Mouse (Mus musculus): ENCODE results near the gene Hoxc5. TPM values are rescaled to one million over a fixed set of nuclear protein-coding genes. Genes with fewer than 3 reads are reported as not detected.

Gene Hoxc5
- polyA plus RNA-seq, 1 experiment from 2014 or later = 17.5 TPM

- no peak for ATAC-seq (ENCODE audit: insufficient read depth, low FRiP score)
- Histone ChIP-seq H3K4me2 (ENCODE audit: low read depth, low read length) (no peak overlapping the region), H3K9ac (ENCODE audit: low read length) (no peak overlapping the region), H3K4me3 (replicated peaks; ENCODE audit: low read length) (no peak overlapping the region), H3K9me3 (replicated peaks; ENCODE audit: control insufficient read depth, low read length) (no peaks in the 10 kb centered on the region), H3K27me3 (ENCODE audit: control insufficient read depth, insufficient read depth, low read length) (peaks cover 93% of the 10 kb centered on the region), H3K27ac (ENCODE audit: low read length) (no peak overlapping the region), H3K4me1 (ENCODE audit: control insufficient read depth, insufficient read depth, low read length) (no peaks in the 10 kb centered on the region), H3K36me3 (ENCODE audit: control insufficient read depth, insufficient read depth, low read length) (no peaks in the 10 kb centered on the region)
- 3% methylated on average over 5 of the region's 5 CpGs for WGBS
Measured at GRCm38 (mm10) chr15:102943468-102943813, 23.8 kb upstream of the Hoxc5 start.

GRCm38 (mm10) chr15:102945185-102946077 is 21.8 kb upstream of the Hoxc5 start:
- Histone ChIP-seq H3K9me3 (replicated peaks; ENCODE audit: control insufficient read depth, low read length) (no peaks in the 10 kb centered on the region), H3K4me1 (ENCODE audit: control insufficient read depth, insufficient read depth, low read length) (no peaks in the 10 kb centered on the region), H3K27ac (ENCODE audit: low read length) (no peak overlapping the region), H3K4me2 (ENCODE audit: low read depth, low read length) (no peak overlapping the region), H3K36me3 (ENCODE audit: control insufficient read depth, insufficient read depth, low read length) (no peaks in the 10 kb centered on the region), H3K4me3 (replicated peaks; ENCODE audit: low read length) (no peak overlapping the region), H3K27me3 (ENCODE audit: control insufficient read depth, insufficient read depth, low read length) (peaks cover 91% of the 10 kb centered on the region), H3K9ac (ENCODE audit: low read length) (no peak overlapping the region)
- WGBS = 12% methylated on average over 22 of the region's 22 CpGs
- no peak for ATAC-seq (ENCODE audit: insufficient read depth, low FRiP score)

- H3K4me1 ChIP-seq (ENCODE audit: control insufficient read depth, insufficient read depth, low read length) = no peaks in the 10 kb centered on the region
- no peak overlapping the region for H3K4me3 ChIP-seq (replicated peaks; ENCODE audit: low read length)
- no peak overlapping the region for H3K27ac ChIP-seq (ENCODE audit: low read length)
- ATAC-seq (ENCODE audit: insufficient read depth, low FRiP score) = no peak
- WGBS = 1% methylated on average over 9 of the region's 9 CpGs
- no peak overlapping the region for H3K9ac ChIP-seq (ENCODE audit: low read length)
- H3K4me2 ChIP-seq (ENCODE audit: low read depth, low read length) = no peak overlapping the region
- peaks cover 90% of the 10 kb centered on the region for H3K27me3 ChIP-seq (ENCODE audit: control insufficient read depth, insufficient read depth, low read length)
- H3K36me3 ChIP-seq (ENCODE audit: control insufficient read depth, insufficient read depth, low read length) = no peaks in the 10 kb centered on the region
- no peaks in the 10 kb centered on the region for H3K9me3 ChIP-seq (replicated peaks; ENCODE audit: control insufficient read depth, low read length)
Measured at GRCm38 (mm10) chr15:102947276-102947675, 20.0 kb upstream of the Hoxc5 start.

- H3K36me3 ChIP-seq (ENCODE audit: control insufficient read depth, insufficient read depth, low read length) = no peaks in the 10 kb centered on the region
- no peak for ATAC-seq (ENCODE audit: insufficient read depth, low FRiP score)
- no peak overlapping the region for H3K27ac ChIP-seq (ENCODE audit: low read length)
- no peak overlapping the region for H3K9ac ChIP-seq (ENCODE audit: low read length)
- no peaks in the 10 kb centered on the region for H3K4me1 ChIP-seq (ENCODE audit: control insufficient read depth, insufficient read depth, low read length)
- H3K27me3 ChIP-seq (ENCODE audit: control insufficient read depth, insufficient read depth, low read length) = peaks cover 90% of the 10 kb centered on the region
- no peaks in the 10 kb centered on the region for H3K9me3 ChIP-seq (replicated peaks; ENCODE audit: control insufficient read depth, low read length)
- 19% methylated on average over 2 of the region's 2 CpGs for WGBS
- H3K4me2 ChIP-seq (ENCODE audit: low read depth, low read length) = no peak overlapping the region
- H3K4me3 ChIP-seq (replicated peaks; ENCODE audit: low read length) = no peak overlapping the region
Measured at GRCm38 (mm10) chr15:102948842-102949241, 18.4 kb upstream of the Hoxc5 start.

GRCm38 (mm10) chr15:102949696-102950095 is 17.5 kb upstream of the Hoxc5 start:
- no peak overlapping the region for H3K4me3 ChIP-seq (replicated peaks; ENCODE audit: low read length)
- no peak overlapping the region for H3K27ac ChIP-seq (ENCODE audit: low read length)
- H3K4me2 ChIP-seq (ENCODE audit: low read depth, low read length) = no peak overlapping the region
- peaks cover 94% of the 10 kb centered on the region for H3K27me3 ChIP-seq (ENCODE audit: control insufficient read depth, insufficient read depth, low read length)
- H3K9ac ChIP-seq (ENCODE audit: low read length) = no peak overlapping the region
- 2% methylated on average over 20 of the region's 20 CpGs for WGBS
- H3K36me3 ChIP-seq (ENCODE audit: control insufficient read depth, insufficient read depth, low read length) = no peaks in the 10 kb centered on the region
- no peaks in the 10 kb centered on the region for H3K9me3 ChIP-seq (replicated peaks; ENCODE audit: control insufficient read depth, low read length)
- no peaks in the 10 kb centered on the region for H3K4me1 ChIP-seq (ENCODE audit: control insufficient read depth, insufficient read depth, low read length)
- ATAC-seq (ENCODE audit: insufficient read depth, low FRiP score) = no peak

GRCm38 (mm10) chr15:102950877-102951276 is 16.4 kb upstream of the Hoxc5 start:
- no peaks in the 10 kb centered on the region for H3K9me3 ChIP-seq (replicated peaks; ENCODE audit: control insufficient read depth, low read length)
- H3K4me3 ChIP-seq (replicated peaks; ENCODE audit: low read length) = no peak overlapping the region
- H3K36me3 ChIP-seq (ENCODE audit: control insufficient read depth, insufficient read depth, low read length) = no peaks in the 10 kb centered on the region
- H3K9ac ChIP-seq (ENCODE audit: low read length) = no peak overlapping the region
- H3K27me3 ChIP-seq (ENCODE audit: control insufficient read depth, insufficient read depth, low read length) = peaks cover 95% of the 10 kb centered on the region
- no peak overlapping the region for H3K4me2 ChIP-seq (ENCODE audit: low read depth, low read length)
- no peaks in the 10 kb centered on the region for H3K4me1 ChIP-seq (ENCODE audit: control insufficient read depth, insufficient read depth, low read length)
- WGBS = 12% methylated on average over 2 of the region's 2 CpGs
- no peak overlapping the region for H3K27ac ChIP-seq (ENCODE audit: low read length)
- ATAC-seq (ENCODE audit: insufficient read depth, low FRiP score) = no peak

- Histone ChIP-seq H3K27me3 (ENCODE audit: control insufficient read depth, insufficient read depth, low read length) (peaks cover 95% of the 10 kb centered on the region), H3K9ac (ENCODE audit: low read length) (no peak overlapping the region), H3K4me1 (ENCODE audit: control insufficient read depth, insufficient read depth, low read length) (no peaks in the 10 kb centered on the region), H3K36me3 (ENCODE audit: control insufficient read depth, insufficient read depth, low read length) (no peaks in the 10 kb centered on the region), H3K4me3 (replicated peaks; ENCODE audit: low read length) (no peak overlapping the region), H3K4me2 (ENCODE audit: low read depth, low read length) (no peak overlapping the region), H3K27ac (ENCODE audit: low read length) (no peak overlapping the region), H3K9me3 (replicated peaks; ENCODE audit: control insufficient read depth, low read length) (no peaks in the 10 kb centered on the region)
- 6% methylated on average over 6 of the region's 6 CpGs for WGBS
- ATAC-seq (ENCODE audit: insufficient read depth, low FRiP score) = no peak
Measured at GRCm38 (mm10) chr15:102953561-102953960, 13.7 kb upstream of the Hoxc5 start.

GRCm38 (mm10) chr15:102954192-102955006 is 12.8 kb upstream of the Hoxc5 start, which contains the start of gene Hoxc11:
TSS of gene Hoxc11 (plus strand) at chr15:102954427.
- no peak within 1 kb of the TSS for H3K4me3 ChIP-seq (replicated peaks; ENCODE audit: low read length)
- no peaks in the 10 kb centered on the region for H3K4me1 ChIP-seq (ENCODE audit: control insufficient read depth, insufficient read depth, low read length)
- H3K9ac ChIP-seq (ENCODE audit: low read length) = no peak within 1 kb of the TSS
- no peaks in the 10 kb centered on the region for H3K36me3 ChIP-seq (ENCODE audit: control insufficient read depth, insufficient read depth, low read length)
- no peak within 1 kb of the TSS for H3K27ac ChIP-seq (ENCODE audit: low read length)
- H3K4me2 ChIP-seq (ENCODE audit: low read depth, low read length) = no peak within 1 kb of the TSS
- ATAC-seq (ENCODE audit: insufficient read depth, low FRiP score) = no peak
- no peaks in the 10 kb centered on the region for H3K9me3 ChIP-seq (replicated peaks; ENCODE audit: control insufficient read depth, low read length)
- H3K27me3 ChIP-seq (ENCODE audit: control insufficient read depth, insufficient read depth, low read length) = peaks cover 92% of the 10 kb centered on the region
- 2% methylated on average over 56 of the region's 57 CpGs for WGBS

- 0% methylated on average over 28 of the region's 28 CpGs for WGBS
- Histone ChIP-seq H3K9me3 (replicated peaks; ENCODE audit: control insufficient read depth, low read length) (no peaks in the 10 kb centered on the region), H3K27ac (ENCODE audit: low read length) (no peak overlapping the region), H3K36me3 (ENCODE audit: control insufficient read depth, insufficient read depth, low read length) (no peaks in the 10 kb centered on the region), H3K4me2 (ENCODE audit: low read depth, low read length) (no peak overlapping the region), H3K27me3 (ENCODE audit: control insufficient read depth, insufficient read depth, low read length) (peaks cover 92% of the 10 kb centered on the region), H3K4me1 (ENCODE audit: control insufficient read depth, insufficient read depth, low read length) (no peaks in the 10 kb centered on the region), H3K4me3 (replicated peaks; ENCODE audit: low read length) (no peak overlapping the region), H3K9ac (ENCODE audit: low read length) (no peak overlapping the region)
- no peak for ATAC-seq (ENCODE audit: insufficient read depth, low FRiP score)
Measured at GRCm38 (mm10) chr15:102955007-102955382, 12.2 kb upstream of the Hoxc5 start.

All from stomach, embryonic 16.5 days (tissue).